Mouse (Mus musculus) embryonic fibroblast, embryonic 13.5 days (primary cell): ENCODE results near the gene Fsd1.

Experiments used
- CTCF ChIP-seq: IDR thresholded peaks from 2 replicates; pipeline ENCODE4 v1.5.1; 2011; ENCODE audit warnings: mild to moderate bottlenecking, control low read depth, low read length, moderate library complexity, borderline replicate concordance; ENCODE audit not compliant: insufficient read depth
- POLR2A ChIP-seq: IDR thresholded peaks from 2 replicates; pipeline ENCODE4 v1.6.1; 2011; ENCODE audit warnings: low read depth, mild to moderate bottlenecking, control low read depth, low read length, moderate library complexity

- TF ChIP-seq POLR2A = no peak
- no peak for TF ChIP-seq CTCF
These were observed 29.0 kb downstream of the Fsd1 start for GRCm38 (mm10) chr17:56015293-56015692.
